Mouse (Mus musculus) midbrain, embryonic 10.5 days (tissue): ENCODE data around the gene Pkig. TPM values are rescaled to one million over a fixed set of nuclear protein-coding genes. Genes with fewer than 3 reads are reported as not detected.

Experiments used
- DNase-seq: peaks from one replicate; pipeline ENCODE4 v3.0.0-alpha.2; 2017; ENCODE audit warnings: low spot score
- H3K27ac ChIP-seq: fragments of 300-500 bp; sonication (generic); replicated peaks from 2 replicates; pipeline ENCODE4 v1.5.1; 2016; ENCODE audit warnings: mild to moderate bottlenecking
- H3K27me3 ChIP-seq: fragments of 300-500 bp; sonication (generic); 2 replicates; pipeline ENCODE4 v1.6.1; 2016; ENCODE audit warnings: low read depth, mild to moderate bottlenecking; ENCODE audit not compliant: poor library complexity, severe bottlenecking
- H3K36me3 ChIP-seq: fragments of 300-500 bp; sonication (generic); 2 replicates; pipeline ENCODE4 v1.6.1; 2016; ENCODE audit warnings: mild to moderate bottlenecking, moderate library complexity
- H3K4me1 ChIP-seq: fragments of 300-500 bp; sonication (generic); 2 replicates; pipeline ENCODE4 v1.6.1; 2016
- H3K4me3 ChIP-seq: fragments of 300-500 bp; sonication (generic); 2 replicates; pipeline ENCODE4 v1.5.1; 2016; ENCODE audit warnings: mild to moderate bottlenecking, moderate library complexity
- H3K9me3 ChIP-seq: fragments of 300-500 bp; sonication (generic); replicated peaks from 2 replicates; pipeline ENCODE4 v1.6.1; 2016; ENCODE audit warnings: mild to moderate bottlenecking
- WGBS: fragments of 180-500 bp; shearing (Covaris S2); methylation state at CpG from one replicate; pipeline ENCODE4 v1.1.7; 2016; 5-methylcytosine and 5-hydroxymethylcytosine counted together
- polyA plus RNA-seq: library from polyadenylated mRNA; unstranded; fragments of >200 nt; fragmentation: Nextera tagmentation; extraction: Ambion mirVana; gene quantifications from 2 replicates; pipeline ENCODE4 v1.2.1, GENCODE M21; 2016

Pkig gene
- polyA plus RNA-seq, 1 experiment from 2014 or later, result 190 TPM

DNA sequence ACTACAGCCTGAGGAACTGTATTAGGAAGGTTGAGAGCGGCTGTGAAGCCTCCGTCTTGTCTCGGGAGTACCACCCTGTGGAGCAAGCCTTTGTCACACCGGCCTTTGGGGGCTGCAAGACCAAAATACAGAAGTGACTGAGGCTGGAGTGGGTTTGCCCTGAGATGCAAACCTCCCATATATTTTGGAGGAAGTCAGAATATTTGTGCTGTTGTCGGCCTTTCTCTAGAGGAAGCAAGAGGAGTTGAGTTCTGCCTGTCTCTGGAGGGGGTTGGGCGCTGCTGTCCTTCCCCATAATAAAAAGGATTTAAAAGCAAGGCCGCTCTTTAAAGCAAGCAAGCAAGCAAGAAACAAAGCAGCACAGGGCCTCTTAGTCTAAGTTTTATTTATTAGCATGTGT is 103.2 kb downstream of the Pkig start:
- 88% methylated on average over 7 of the region's 7 CpGs for WGBS
- Histone ChIP-seq H3K4me3 (no peak overlapping the region), H3K9me3 (no peaks in the 10 kb centered on the region), H3K27me3 (no peaks in the 10 kb centered on the region), H3K36me3 (no peaks in the 10 kb centered on the region), H3K4me1 (peaks cover 9% of the 10 kb centered on the region), H3K27ac (no peak overlapping the region)
- DNase-seq, result no peak

DNA sequence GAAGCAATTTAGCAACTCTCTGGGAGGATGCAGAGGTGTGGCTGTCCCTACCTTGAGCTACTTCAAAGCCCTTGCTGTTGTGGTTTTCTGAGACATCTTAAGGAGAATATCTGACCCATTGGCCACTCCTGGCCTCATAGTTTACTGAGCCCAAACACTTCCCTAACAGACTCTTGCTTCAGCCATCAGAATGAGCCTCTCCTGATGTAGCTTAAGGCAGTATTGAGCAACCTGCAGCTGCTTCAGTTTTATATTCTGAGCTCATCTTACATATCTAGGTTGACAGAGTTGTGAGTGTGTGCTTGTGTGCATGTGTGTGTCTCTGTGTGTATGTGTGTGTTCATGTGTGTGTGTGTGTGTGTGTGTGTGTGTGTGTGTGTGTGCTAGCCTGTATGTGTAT is 108.1 kb downstream of the Pkig start:
- no peak for DNase-seq
- Histone ChIP-seq H3K4me1 (peaks cover 5% of the 10 kb centered on the region), H3K27me3 (peaks cover 15% of the 10 kb centered on the region), H3K9me3 (no peaks in the 10 kb centered on the region), H3K4me3 (no peak overlapping the region), H3K36me3 (no peaks in the 10 kb centered on the region), H3K27ac (no peak overlapping the region)

DNA sequence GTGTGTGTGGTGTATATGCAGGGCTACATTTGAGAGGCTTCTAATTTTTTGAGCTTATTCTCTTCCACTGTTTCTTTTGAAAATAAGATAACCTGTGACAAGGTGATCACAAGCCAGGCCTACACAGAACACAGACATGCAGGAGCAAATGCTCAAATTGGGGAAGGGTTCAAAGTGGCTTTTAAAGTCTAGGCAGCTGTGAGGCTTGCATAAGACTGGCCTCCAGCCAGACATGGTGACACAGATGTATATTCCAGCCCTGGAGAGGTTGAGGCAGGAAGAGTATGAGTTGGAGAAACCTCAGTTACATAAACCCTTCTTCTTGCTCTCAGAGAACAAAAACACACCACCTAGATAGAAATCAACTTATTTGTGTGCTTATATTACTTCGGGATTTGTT is 108.7 kb downstream of the Pkig start:
- no peak overlapping the region for H3K4me3 ChIP-seq
- peaks cover 5% of the 10 kb centered on the region for H3K4me1 ChIP-seq
- DNase-seq, result no peak
- no peaks in the 10 kb centered on the region for H3K9me3 ChIP-seq
- H3K36me3 ChIP-seq, result no peaks in the 10 kb centered on the region
- 78% methylated on average over 1 of the region's 1 CpGs for WGBS
- no peak overlapping the region for H3K27ac ChIP-seq
- H3K27me3 ChIP-seq, result peaks cover 21% of the 10 kb centered on the region

DNA sequence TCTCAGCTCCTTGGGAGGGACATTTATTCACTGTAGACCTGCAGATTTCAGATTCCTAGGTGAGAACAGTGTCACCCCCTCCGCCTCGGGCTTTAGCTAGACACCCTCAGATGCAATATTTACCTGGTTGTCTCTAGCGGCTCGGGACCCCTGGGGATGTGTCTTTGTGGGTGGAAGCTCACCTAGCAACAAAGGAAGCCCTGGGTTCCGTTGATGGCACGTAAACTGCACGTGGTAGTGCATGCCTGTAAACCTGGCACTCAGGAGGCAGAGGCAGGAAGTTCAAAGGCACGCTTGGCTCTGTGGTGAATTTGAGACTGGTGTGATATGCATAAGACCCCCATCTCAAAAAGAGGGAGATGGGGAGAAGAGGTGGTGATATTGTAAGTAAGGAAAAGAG is 112.5 kb downstream of the Pkig start:
- H3K9me3 ChIP-seq, result no peaks in the 10 kb centered on the region
- WGBS, result 91% methylated on average over 8 of the region's 8 CpGs
- H3K27me3 ChIP-seq, result peaks cover 60% of the 10 kb centered on the region
- no peaks in the 10 kb centered on the region for H3K36me3 ChIP-seq
- H3K4me1 ChIP-seq, result no peaks in the 10 kb centered on the region
- H3K27ac ChIP-seq, result no peak overlapping the region
- H3K4me3 ChIP-seq, result no peak overlapping the region
- no peak for DNase-seq

Other genes starting within 250 kb of the Pkig start
- gene Oser1, start 233.7 kb upstream of the Pkig start, polyA plus RNA-seq, result 92.7 and 99.9 TPM in 2 replicates
- 20.0 and 30.2 TPM in 2 replicates for gene Gdap1l1, start 219.9 kb upstream of the Pkig start, polyA plus RNA-seq
- gene Fitm2, start 185.8 kb upstream of the Pkig start, polyA plus RNA-seq, result 9.8 and 11.2 TPM in 2 replicates
- not detected in 2 replicates for gene R3hdml, start 166.1 kb upstream of the Pkig start, polyA plus RNA-seq
- gene Hnf4a, start 151.6 kb upstream of the Pkig start, polyA plus RNA-seq, result 0.02 TPM in 1 of 2 replicates, not detected in the other
- 29.9 and 38.4 TPM in 2 replicates for gene Ttpal, start 56.1 kb upstream of the Pkig start, polyA plus RNA-seq
- gene Serinc3, start 13.3 kb upstream of the Pkig start, polyA plus RNA-seq, result 24.7 and 28.7 TPM in 2 replicates
- 9.1 and 10.0 TPM in 2 replicates for gene Ada, start 91.9 kb downstream of the Pkig start, polyA plus RNA-seq
- 0.39 and 0.60 TPM in 2 replicates for gene Ccn5, start 162.5 kb downstream of the Pkig start, polyA plus RNA-seq
- gene Kcnk15, start 195.3 kb downstream of the Pkig start, polyA plus RNA-seq, result not detected in 2 replicates